Mouse (Mus musculus) CH12.LX (cell line): Measurements from ENCODE around the gene Tfpi2.

Experiments
- CTCF ChIP-seq, 2 experiments: IDR thresholded peaks in 1 of 2; conservative IDR thresholded peaks in 1 of 2; 2 replicates each; pipeline ENCODE4 v1.5.1; 2011 to 2012; ENCODE audit warnings: low read depth in 2 of 2, low read length in 2 of 2, improper control_type of control experiment in 1 of 2, inconsistent platforms in 1 of 2, mild to moderate bottlenecking in 1 of 2, moderate library complexity in 1 of 2
- E2F4 ChIP-seq: IDR thresholded peaks from 2 replicates; pipeline ENCODE4 v1.6.1; 2011; ENCODE audit warnings: low read depth, low read length, improper control_type of control experiment; ENCODE audit not compliant: insufficient replicate concordance
- EP300 ChIP-seq: IDR thresholded peaks from 2 replicates; pipeline ENCODE4 v1.6.1; 2011; ENCODE audit warnings: low read length, improper control_type of control experiment
- KAT2A ChIP-seq: IDR thresholded peaks from 2 replicates; pipeline ENCODE4 v1.6.1; 2012; ENCODE audit warnings: low read length, improper control_type of control experiment, inconsistent platforms; ENCODE audit not compliant: insufficient replicate concordance
- MXI1 ChIP-seq: IDR thresholded peaks from 2 replicates; pipeline ENCODE4 v1.6.1; 2011; ENCODE audit warnings: mild to moderate bottlenecking, low read depth, low read length, improper control_type of control experiment
- MYC ChIP-seq: IDR thresholded peaks from 2 replicates; pipeline ENCODE4 v1.6.1; 2011; ENCODE audit warnings: low read depth, mild to moderate bottlenecking, improper control_type of control experiment, low read length
- PAX5 ChIP-seq: IDR thresholded peaks from 2 replicates; pipeline ENCODE4 v1.6.1; 2012; ENCODE audit warnings: low read length, inconsistent platforms, mixed read lengths
- POLR2A ChIP-seq: IDR thresholded peaks from 2 replicates; pipeline ENCODE4 v1.6.1; 2011; ENCODE audit warnings: low read depth, mild to moderate bottlenecking, improper control_type of control experiment, low read length
- ZMIZ1 ChIP-seq: IDR thresholded peaks from 2 replicates; pipeline ENCODE4 v1.6.1; 2012; ENCODE audit warnings: low read depth, mild to moderate bottlenecking, inconsistent platforms, low read length, improper control_type of control experiment

GRCm38 (mm10) chr6:3922870-3923269 lies 65.8 kb downstream of the Tfpi2 start:
- TF ChIP-seq MXI1 (no peak), MYC (no peak), POLR2A (no peak), ZMIZ1 (no peak), EP300 (no peak), CTCF (conservative IDR thresholded peaks at IDR 0.05 in 1 of 2, IDR thresholded peaks at IDR 0.05 in 1 of 2; ENCODE audit: low read depth in 2 of 2, low read length in 2 of 2) (no peak), E2F4 (no peak), KAT2A (no peak), PAX5 (no peak)
